Mouse (Mus musculus): ENCODE measurements at regions not wholly inside any gene's neighbourhood (a gene's known extent, or its start where the extent isn't known, plus 50 kb on each side); places are given as distances from the start of the nearest gene placed in this dataset.

DNA sequence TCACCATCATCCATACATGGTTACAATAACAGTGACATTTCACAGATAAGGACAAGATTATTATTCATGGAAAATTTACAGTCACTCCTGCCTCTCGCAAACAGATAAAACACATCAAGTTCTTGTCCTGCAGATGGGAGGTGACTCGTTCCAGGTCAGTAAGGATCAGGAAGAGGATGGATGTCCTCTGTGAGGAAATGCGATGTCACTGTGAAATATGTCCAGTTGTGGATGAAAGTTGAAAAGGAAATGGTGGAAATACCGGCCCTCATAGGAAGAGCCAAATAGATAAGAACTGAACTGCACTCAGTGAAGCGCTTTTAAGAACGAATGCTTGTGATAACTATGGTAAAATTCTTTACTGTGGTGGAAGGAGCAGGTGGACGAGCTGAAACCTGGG, 255.8 kb downstream of the Gm11146 start:
- Histone ChIP-seq H3K4me1 (replicated peaks) (no peaks in the 10 kb centered on the region), H3K4me3 (replicated peaks) (no peak overlapping the region), H3K36me3 (no peaks in the 10 kb centered on the region), H3K27ac (no peak overlapping the region), H3K27me3 (no peaks in the 10 kb centered on the region), H3K9ac (no peak overlapping the region), H3K4me2 (no peak overlapping the region), H3K9me3 (replicated peaks) (no peaks in the 10 kb centered on the region)
- WGBS (ENCODE audit: insufficient replicate concordance) = 36% methylated on average over 7 of the region's 7 CpGs
- no peak for ATAC-seq (ENCODE audit: low read depth)
- DNase-seq = no peak

DNA sequence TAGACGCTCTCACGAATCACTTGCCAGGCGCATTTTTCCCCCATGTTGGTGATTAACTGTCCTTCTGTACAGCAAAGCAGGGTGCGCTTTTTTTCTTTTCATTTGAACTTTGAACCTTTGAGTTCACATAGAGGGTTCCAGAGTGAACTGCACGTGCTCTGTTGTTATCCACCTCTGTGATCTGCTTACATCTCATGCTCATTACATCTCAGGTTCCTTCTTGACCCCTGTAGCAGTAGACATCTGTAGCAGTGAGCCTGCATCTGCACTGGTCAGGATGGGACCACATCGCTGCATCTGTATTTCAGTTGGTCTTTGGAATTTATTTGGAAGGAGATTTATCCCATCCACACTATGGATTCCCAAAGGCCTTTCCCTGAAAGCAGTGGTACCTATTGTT, 269.6 kb downstream of the Gm11146 start:
- H3K27ac ChIP-seq = no peak overlapping the region
- no peaks in the 10 kb centered on the region for H3K9me3 ChIP-seq (replicated peaks)
- no peak for ATAC-seq (ENCODE audit: low read depth)
- no peak overlapping the region for H3K4me2 ChIP-seq
- no peak for DNase-seq
- H3K36me3 ChIP-seq = no peaks in the 10 kb centered on the region
- no peaks in the 10 kb centered on the region for H3K4me1 ChIP-seq (replicated peaks)
- no peak overlapping the region for H3K4me3 ChIP-seq (replicated peaks)
- no peak overlapping the region for H3K9ac ChIP-seq
- no peaks in the 10 kb centered on the region for H3K27me3 ChIP-seq
- 69% methylated on average over 6 of the region's 6 CpGs for WGBS (ENCODE audit: insufficient replicate concordance)

DNA sequence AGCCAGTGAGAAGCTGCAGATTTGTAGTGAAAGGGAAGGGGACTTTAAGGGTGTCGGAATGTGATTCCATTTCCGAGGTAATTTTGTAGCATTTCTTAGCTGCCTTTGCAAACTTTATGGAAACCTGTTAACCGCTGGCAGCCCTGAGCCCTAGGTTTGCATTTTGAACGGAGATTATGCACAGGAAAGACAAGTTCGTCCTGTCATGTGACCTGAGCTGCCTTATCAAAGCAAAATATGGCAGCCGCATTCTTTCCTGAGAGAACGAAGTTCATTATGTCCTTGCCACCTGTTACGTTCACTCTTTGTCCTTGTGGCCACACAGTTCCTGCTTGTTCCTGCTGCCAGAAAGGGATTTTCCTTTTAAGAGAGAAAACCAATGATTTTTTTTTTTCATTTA, 270.9 kb downstream of the Gm11146 start:
- 38% methylated on average over 8 of the region's 8 CpGs for WGBS (ENCODE audit: insufficient replicate concordance)
- no peak overlapping the region for H3K27ac ChIP-seq
- no peaks in the 10 kb centered on the region for H3K9me3 ChIP-seq (replicated peaks)
- H3K4me3 ChIP-seq (replicated peaks) = peak overlapping the region; percentile 8; the same call in 1 of the 2 replicates
- peak overlapping the region; percentile 40 for H3K4me2 ChIP-seq
- DNase-seq (no peak), ATAC-seq (ENCODE audit: low read depth) (no peak)
- H3K4me1 ChIP-seq (replicated peaks) = no peaks in the 10 kb centered on the region
- no peak overlapping the region for H3K9ac ChIP-seq
- no peaks in the 10 kb centered on the region for H3K36me3 ChIP-seq
- H3K27me3 ChIP-seq = no peaks in the 10 kb centered on the region

DNA sequence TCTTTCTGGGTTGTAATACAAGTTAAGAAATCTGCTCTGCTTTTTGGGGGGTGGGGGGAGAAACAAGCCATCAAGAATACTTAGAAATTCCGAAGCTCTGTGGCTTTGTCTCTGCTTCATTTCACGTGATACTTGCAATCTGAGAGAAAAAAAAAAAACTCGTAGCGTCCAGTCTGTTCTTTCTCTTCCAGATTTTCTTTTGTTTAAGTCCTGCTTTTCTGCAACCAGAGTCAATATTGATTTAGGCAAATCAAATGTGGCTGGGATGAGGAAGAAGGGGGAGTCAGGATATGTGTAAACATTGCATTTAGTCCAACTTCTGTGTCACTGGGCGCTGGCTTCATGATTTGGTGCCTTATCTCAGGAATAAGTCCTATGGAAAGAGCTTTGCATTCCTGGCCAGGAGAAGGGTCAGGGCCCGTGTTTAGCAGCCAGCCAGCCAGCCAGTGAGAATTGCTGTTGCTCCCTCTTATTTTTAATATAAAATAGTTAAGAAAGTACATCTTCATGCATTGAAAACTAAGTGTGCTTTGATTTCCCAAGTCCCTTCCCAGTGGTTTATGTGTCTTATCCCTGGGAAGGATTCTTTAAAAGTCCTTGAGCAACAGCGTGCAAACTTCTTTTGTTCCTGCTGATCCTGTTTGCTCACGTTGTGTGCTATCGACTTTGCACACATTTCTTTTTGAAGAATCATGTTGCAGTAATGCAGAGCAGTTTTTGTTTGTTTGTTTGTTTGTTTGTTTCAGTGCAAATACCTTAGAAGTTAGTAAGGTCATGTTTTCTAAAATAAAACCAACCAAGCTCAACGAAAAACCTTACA, 272.0 kb downstream of the Gm11146 start:
- 41% methylated on average over 10 of the region's 10 CpGs for WGBS (ENCODE audit: insufficient replicate concordance)
- Histone ChIP-seq H3K9ac (peak overlapping the region; percentile 49), H3K9me3 (replicated peaks) (no peaks in the 10 kb centered on the region), H3K4me3 (replicated peaks) (peak overlapping the region; percentile 44), H3K36me3 (no peaks in the 10 kb centered on the region), H3K4me1 (replicated peaks) (no peaks in the 10 kb centered on the region), H3K27me3 (no peaks in the 10 kb centered on the region), H3K4me2 (peak overlapping the region; percentile 51), H3K27ac (peak overlapping the region; percentile 80)
- ATAC-seq (ENCODE audit: low read depth) (peak; percentile 50; the same call in 1 of the 2 replicates), DNase-seq (no peak)

DNA sequence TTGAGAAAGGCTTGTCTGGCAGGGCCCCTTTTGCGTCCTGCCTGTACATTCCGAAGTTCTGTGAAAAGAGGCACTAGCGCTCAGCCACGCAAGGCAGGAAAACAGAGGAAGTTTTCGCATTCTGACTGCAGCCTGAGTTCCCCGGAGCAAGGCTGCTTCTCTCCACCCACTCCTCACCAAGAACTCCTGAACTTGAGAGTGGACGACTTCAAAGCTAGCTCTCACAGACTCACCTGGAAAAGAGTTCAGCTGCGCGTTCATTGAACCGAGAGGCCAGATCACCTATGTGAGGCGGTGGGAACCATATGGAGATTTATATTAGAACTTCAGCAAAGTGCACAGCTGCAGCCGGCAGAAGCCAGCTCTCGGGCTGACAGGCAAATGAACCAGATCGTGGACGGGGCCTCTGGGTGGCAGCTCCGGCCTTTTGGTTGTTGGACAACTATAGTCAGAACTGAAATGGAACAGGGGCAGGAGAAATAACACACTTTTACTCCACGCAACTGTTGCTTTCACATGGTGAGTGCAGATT, 272.7 kb downstream of the Gm11146 start:
- Histone ChIP-seq H3K27me3 (no peaks in the 10 kb centered on the region), H3K36me3 (no peaks in the 10 kb centered on the region), H3K4me3 (replicated peaks) (peak overlapping the region; percentile 44), H3K4me1 (replicated peaks) (no peaks in the 10 kb centered on the region), H3K9me3 (replicated peaks) (no peaks in the 10 kb centered on the region), H3K9ac (peak overlapping the region; percentile 49), H3K27ac (peak overlapping the region; percentile 80), H3K4me2 (peak overlapping the region; percentile 51)
- DNase-seq = no peak
- ATAC-seq (ENCODE audit: low read depth) = peak; percentile 50
- 36% methylated on average over 17 of the region's 17 CpGs for WGBS (ENCODE audit: insufficient replicate concordance)

DNA sequence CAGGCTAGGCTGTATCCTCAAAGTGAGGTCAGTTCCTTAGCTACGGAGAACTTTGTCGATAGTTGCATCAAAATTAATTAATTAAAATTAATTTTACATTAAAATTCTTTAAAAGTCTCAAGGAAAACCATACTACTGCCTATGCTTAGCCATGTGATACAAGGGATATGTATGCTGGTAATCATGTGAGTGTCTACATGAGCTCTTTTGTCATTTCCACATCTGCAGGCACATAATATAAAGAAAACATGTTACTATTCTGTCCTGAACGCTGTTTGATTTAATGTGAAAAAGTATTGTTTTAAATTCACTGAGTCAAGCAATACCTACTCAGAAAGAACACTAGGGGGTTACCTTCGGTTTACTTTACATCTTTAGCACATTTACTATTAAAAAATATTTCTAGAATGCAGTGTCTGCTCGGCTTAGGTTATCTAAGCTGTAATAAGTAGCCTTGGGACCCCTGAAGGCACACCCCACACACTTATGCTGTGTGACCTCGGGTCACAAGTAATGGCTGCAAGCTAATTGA, 273.2 kb downstream of the Gm11146 start:
- Histone ChIP-seq H3K4me2 (peak overlapping the region; percentile 51), H3K4me1 (replicated peaks) (no peaks in the 10 kb centered on the region), H3K9ac (peak overlapping the region; percentile 49), H3K9me3 (replicated peaks) (no peaks in the 10 kb centered on the region), H3K27ac (peak overlapping the region; percentile 80), H3K27me3 (no peaks in the 10 kb centered on the region), H3K4me3 (replicated peaks) (peak overlapping the region; percentile 44), H3K36me3 (no peaks in the 10 kb centered on the region)
- no peak for ATAC-seq (ENCODE audit: low read depth)
- DNase-seq = no peak
- 55% methylated on average over 6 of the region's 6 CpGs for WGBS (ENCODE audit: insufficient replicate concordance)

DNA sequence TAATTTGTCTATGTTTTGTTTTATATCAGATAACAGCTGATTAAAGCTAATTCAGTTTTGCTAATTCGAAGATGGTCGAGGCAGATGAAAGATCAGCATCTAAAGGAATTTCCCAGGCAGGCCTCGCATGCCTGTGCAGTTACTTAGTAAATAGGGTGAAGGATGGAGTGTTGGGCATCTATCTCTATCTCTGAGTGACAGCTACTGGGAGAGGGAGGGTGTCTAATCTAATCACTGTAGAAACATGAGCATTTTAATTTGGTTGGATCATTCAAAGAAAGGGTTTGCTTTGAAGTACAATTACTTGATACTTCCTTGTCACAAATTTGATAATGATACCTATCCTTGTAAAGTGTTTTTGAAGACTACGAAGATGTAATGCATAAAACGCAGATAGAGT, 273.8 kb downstream of the Gm11146 start:
- 65% methylated on average over 5 of the region's 5 CpGs for WGBS (ENCODE audit: insufficient replicate concordance)
- no peaks in the 10 kb centered on the region for H3K4me1 ChIP-seq (replicated peaks)
- no peaks in the 10 kb centered on the region for H3K36me3 ChIP-seq
- no peak overlapping the region for H3K4me2 ChIP-seq
- ATAC-seq (ENCODE audit: low read depth) (no peak), DNase-seq (no peak)
- H3K9ac ChIP-seq = no peak overlapping the region
- H3K9me3 ChIP-seq (replicated peaks) = no peaks in the 10 kb centered on the region
- H3K27ac ChIP-seq = no peak overlapping the region
- H3K27me3 ChIP-seq = no peaks in the 10 kb centered on the region
- no peak overlapping the region for H3K4me3 ChIP-seq (replicated peaks)

DNA sequence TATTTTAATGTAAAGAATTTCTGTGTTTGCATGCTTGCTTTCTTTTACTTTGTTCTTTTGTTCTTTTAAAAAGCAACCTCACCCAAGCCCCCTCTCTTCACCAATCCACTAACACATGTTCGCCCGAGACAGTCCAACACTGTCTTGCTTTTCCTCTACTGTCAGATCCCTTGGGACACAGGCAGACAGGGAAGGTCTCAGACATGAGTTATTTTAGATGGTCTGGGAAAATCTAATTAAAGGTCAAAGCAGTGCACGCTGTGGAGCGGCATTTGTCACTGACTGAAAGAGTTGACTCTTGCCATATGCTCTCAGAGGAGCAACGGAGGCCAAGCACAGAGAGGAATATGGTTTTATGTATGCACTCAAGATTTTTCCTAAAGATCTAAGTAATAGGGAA, 279.6 kb downstream of the Gm11146 start:
- H3K27me3 ChIP-seq = no peaks in the 10 kb centered on the region
- H3K36me3 ChIP-seq = no peaks in the 10 kb centered on the region
- no peak overlapping the region for H3K27ac ChIP-seq
- ATAC-seq (ENCODE audit: low read depth) = no peak
- H3K4me2 ChIP-seq = no peak overlapping the region
- WGBS (ENCODE audit: insufficient replicate concordance) = 68% methylated on average over 5 of the region's 5 CpGs
- no peak overlapping the region for H3K4me3 ChIP-seq (replicated peaks)
- H3K9ac ChIP-seq = no peak overlapping the region
- H3K4me1 ChIP-seq (replicated peaks) = no peaks in the 10 kb centered on the region
- DNase-seq = no peak
- no peaks in the 10 kb centered on the region for H3K9me3 ChIP-seq (replicated peaks)

DNA sequence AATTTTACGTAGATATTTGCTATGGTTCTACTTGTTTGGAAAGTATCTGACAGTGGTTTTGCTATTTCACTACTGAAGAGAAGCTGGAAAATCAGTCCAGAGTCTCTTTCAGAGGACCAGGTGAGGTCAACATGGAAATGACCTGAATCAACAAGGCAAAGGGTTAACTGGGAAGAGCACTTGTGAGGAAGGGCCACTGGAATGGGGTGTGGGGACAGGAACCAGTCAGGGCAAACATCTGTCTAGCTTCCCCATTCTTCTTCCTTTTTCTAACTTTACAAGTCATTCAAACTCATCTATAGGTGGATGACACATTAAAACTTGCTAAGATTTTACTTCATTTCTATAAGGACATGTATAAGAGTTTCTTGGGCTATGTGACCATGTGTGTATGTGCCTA, 283.7 kb downstream of the Gm11146 start:
- H3K9ac ChIP-seq = no peak overlapping the region
- no peak overlapping the region for H3K4me2 ChIP-seq
- H3K27ac ChIP-seq = no peak overlapping the region
- H3K4me1 ChIP-seq (replicated peaks) = no peaks in the 10 kb centered on the region
- no peaks in the 10 kb centered on the region for H3K9me3 ChIP-seq (replicated peaks)
- no peak overlapping the region for H3K4me3 ChIP-seq (replicated peaks)
- WGBS (ENCODE audit: insufficient replicate concordance) = 73% methylated on average over 1 of the region's 1 CpGs
- no peak for ATAC-seq (ENCODE audit: low read depth)
- DNase-seq = no peak
- no peaks in the 10 kb centered on the region for H3K27me3 ChIP-seq
- H3K36me3 ChIP-seq = no peaks in the 10 kb centered on the region

DNA sequence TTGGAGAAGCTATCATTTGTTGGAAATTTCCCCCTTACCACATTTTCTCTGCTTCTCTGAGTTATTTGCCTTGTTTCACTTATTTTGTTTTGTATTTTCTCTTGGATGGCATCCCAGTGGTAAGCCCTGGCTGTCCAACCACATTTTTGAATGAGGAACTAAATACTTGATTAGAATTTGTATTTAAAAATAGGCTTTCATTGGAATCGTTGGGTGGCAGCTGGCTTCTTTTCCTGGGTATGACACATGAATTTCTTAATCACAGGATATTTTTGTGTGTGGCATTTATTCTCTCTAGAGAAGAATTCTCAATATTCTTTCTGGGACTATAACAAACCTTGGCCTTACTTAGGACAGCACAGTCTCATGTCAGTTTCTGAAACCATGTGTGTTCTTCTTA, 286.5 kb downstream of the Gm11146 start:
- ATAC-seq (ENCODE audit: low read depth) = no peak

DNA sequence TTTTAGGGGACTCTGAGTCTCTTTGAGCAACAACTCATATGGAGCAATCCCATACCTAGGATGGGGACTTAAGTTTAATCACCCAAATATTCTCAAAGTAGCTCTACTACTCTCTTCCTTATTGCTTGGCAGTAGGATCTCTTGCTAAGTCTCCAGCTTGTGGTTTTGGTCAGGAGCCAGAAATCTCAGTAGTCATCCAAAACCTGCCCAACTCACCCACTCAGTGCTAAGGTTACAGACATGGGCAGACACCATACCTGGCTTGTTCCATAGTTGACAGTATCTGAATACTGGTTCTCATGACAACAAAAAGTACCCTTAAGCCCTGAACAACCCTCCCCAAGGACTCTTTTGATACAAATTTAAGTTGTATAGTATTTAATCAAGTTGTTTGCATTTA, 288.7 kb downstream of the Gm11146 start:
- no peaks in the 10 kb centered on the region for H3K4me1 ChIP-seq (replicated peaks)
- no peaks in the 10 kb centered on the region for H3K9me3 ChIP-seq (replicated peaks)
- H3K9ac ChIP-seq = no peak overlapping the region
- H3K27ac ChIP-seq = no peak overlapping the region
- no peak for ATAC-seq (ENCODE audit: low read depth)
- no peak for DNase-seq
- no peaks in the 10 kb centered on the region for H3K36me3 ChIP-seq
- H3K4me2 ChIP-seq = no peak overlapping the region
- no peaks in the 10 kb centered on the region for H3K27me3 ChIP-seq
- no peak overlapping the region for H3K4me3 ChIP-seq (replicated peaks)

More for the DNA sequence above, 286.5 kb downstream of the Gm11146 start:
- 19% methylated on average over 1 of the region's 1 CpGs for WGBS (ENCODE audit: insufficient replicate concordance)
- H3K4me2 ChIP-seq = no peak overlapping the region
- H3K4me1 ChIP-seq (replicated peaks) = no peaks in the 10 kb centered on the region
- H3K36me3 ChIP-seq = no peaks in the 10 kb centered on the region
- H3K9me3 ChIP-seq (replicated peaks) = no peaks in the 10 kb centered on the region
- H3K27ac ChIP-seq = no peak overlapping the region
- H3K9ac ChIP-seq = no peak overlapping the region
- DNase-seq = no peak
- H3K27me3 ChIP-seq = no peaks in the 10 kb centered on the region
- H3K4me3 ChIP-seq (replicated peaks) = no peak overlapping the region

All from liver, embryonic 13.5 days (tissue).